Mouse (Mus musculus) large intestine, adult 2 months (tissue): Measurements from ENCODE around the gene Prkar2a. TPM values are rescaled to one million over a fixed set of nuclear protein-coding genes. Genes with fewer than 3 reads are reported as not detected.

Experiments used
- DNase-seq: peaks from one replicate; pipeline ENCODE4 v3.0.0-alpha.2; 2012; ENCODE audit warnings: low read depth, low spot score
- WGBS: fragments of 180-500 bp; shearing (Covaris S2); methylation state at CpG from one replicate; pipeline ENCODE4 v1.1.7; 2018; 5-methylcytosine and 5-hydroxymethylcytosine counted together
- polyA plus RNA-seq: library from polyadenylated mRNA; depleted of rRNA; stranded (reverse); fragments of >200 nt; gene quantifications from 2 replicates; pipeline ENCODE4 v1.2.3, GENCODE M21; 2012; rRNA removed

The Prkar2a gene
- polyA plus RNA-seq, 1 experiment: 39.9 TPM

GRCm38 (mm10) chr9:108787080-108787479 lies 98.0 kb downstream of the Prkar2a start:
- no peak for DNase-seq
- WGBS: 83% methylated on average over 2 of the region's 2 CpGs

- 72% methylated on average over 3 of the region's 3 CpGs for WGBS
- DNase-seq: no peak
These were observed 99.6 kb downstream of the Prkar2a start for GRCm38 (mm10) chr9:108788713-108789112.

GRCm38 (mm10) chr9:108792307-108792706 lies 103.2 kb downstream of the Prkar2a start:
- WGBS: 67% methylated on average over 1 of the region's 1 CpGs
- no peak for DNase-seq

DNA sequence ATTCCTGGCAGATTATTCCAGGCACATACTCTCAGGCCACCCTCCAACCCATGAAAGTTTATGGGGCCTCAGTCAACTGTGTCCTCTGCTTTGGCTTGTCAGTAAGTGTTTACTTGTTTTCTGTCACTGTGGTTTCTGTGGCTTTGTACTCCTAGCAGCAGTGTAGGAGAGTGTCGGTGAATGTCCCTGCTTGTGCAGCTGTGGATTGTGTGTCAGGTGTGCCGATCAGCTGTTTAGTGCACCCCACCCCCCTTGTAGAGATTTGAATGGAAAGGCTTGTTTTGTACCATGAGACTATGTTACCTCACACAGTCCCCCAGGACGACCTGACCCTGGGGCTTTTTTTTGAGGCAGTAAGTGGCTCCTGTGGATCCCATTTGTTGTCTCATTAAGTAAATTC lies 103.6 kb downstream of the Prkar2a start:
- WGBS: 34% methylated on average over 3 of the region's 3 CpGs
- DNase-seq: no peak

DNA sequence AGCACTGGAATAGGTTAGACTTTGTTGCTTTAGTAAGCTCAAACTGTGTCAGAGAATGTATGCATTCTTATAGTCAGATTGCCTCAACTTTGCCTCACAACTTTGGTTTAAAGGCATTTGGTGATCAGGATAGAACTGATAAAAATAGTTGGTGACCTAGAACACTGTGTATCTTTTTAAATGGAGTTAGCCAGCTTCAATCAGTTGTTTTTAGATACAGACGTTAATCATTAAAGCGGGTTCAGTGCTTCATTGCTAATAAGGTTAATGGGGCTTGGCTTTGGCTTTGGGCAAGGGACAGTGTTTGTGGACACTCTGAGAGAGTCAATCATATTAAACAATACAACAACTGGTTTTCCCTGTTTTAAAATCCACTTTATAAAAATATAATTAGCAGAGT lies 106.2 kb downstream of the Prkar2a start:
- DNase-seq: no peak
- WGBS: 58% methylated on average over 2 of the region's 2 CpGs

DNA sequence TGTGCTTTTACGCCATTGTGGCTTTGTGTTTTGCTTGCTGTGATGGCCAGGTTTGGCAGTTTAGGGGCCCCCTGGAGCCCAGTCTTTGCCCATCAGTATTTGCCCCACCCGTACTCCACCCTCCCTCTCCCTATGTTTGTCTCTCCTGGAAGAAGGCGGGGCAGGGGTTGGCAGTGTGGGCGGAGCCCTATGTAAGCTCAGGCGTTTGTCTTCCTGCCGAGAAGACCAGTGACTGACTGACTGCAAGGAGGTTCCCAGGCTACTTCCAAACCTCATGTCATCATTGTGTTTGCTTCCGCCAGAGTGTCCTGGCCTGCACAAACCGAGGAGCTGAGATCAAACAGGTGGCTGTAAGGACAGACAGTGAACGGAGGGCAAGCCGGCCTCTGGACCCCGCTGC lies 106.6 kb downstream of the Prkar2a start:
- DNase-seq: peak; percentile 47
- WGBS: 17% methylated on average over 11 of the region's 11 CpGs

GRCm38 (mm10) chr9:108796351-108796981 lies 107.4 kb downstream of the Prkar2a start:
- WGBS: 56% methylated on average over 4 of the region's 4 CpGs

DNA sequence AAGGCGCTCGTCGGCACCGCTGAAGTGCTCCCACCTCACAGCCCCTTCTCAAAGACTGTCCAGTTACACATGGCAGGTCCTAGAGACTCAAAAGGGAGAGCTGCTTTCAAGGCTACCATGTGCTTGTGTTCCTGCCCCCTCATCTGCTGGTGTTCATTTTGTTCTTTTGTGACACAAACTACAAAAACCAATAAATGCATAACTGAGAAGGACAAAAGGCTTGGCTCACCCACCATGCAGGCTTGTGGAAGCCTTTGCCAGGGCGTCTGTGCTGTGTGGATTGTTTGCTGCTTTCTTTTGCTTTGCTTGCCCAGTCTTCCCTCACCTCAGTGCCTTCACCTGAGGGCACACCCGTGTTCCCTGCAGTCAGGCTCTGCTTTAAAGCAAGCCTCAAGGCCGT lies 108.4 kb downstream of the Prkar2a start:
- DNase-seq: no peak
- 81% methylated on average over 7 of the region's 7 CpGs for WGBS

More at GRCm38 (mm10) chr9:108796351-108796981, 107.4 kb downstream of the Prkar2a start:
- DNase-seq: no peak

DNA sequence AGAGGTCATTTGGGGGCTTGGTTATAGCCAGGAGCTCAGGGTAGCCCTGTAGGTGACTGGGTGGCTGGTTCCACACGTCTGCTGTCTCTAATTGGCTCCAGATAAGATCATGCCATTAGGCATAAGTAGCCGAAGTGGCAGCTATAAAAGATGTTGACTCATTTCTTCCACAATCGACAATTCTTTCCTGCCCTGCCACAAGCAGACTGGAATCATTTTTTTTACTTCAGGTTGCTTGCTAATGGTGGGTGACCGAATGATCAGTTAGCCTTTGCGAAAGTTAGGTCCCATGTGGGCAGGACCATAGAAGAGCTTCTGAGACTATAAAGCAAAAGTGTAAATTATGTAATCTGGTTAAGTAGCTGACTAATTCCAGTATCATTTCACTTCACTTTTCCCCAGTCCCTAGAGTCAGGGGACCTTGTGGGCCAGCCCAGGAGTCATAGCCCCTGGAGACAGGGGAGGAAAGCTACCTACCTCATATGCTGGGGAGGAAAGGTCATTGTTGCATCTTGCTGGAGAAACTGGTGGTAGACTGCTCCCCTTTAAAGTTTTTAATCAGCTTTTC lies 109.5 kb downstream of the Prkar2a start:
- 38% methylated on average over 5 of the region's 5 CpGs for WGBS
- DNase-seq: no peak

DNA sequence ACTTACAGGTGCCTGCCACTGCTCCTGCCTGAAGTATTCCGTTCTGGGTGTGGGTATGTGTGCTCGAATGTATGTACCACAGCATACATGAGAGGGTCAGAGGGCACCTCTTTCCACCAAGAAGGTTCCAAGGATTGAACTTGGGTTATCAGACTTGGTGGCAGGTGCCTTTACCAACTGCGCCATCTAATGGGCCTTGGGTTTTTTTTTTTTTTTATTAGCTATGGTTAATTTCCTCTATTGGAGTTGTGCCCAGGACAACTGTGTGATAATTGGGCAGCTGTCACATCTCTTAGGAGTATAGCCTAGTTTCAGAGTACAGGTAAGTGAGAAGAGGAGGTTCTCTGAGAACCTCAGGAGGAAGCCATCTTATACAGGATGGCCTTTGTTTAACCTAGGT lies 110.5 kb downstream of the Prkar2a start:
- 33% methylated on average over 3 of the region's 3 CpGs for WGBS
- no peak for DNase-seq

Other genes starting within 250 kb of the Prkar2a start
- 18.1 and 22.8 TPM in 2 replicates for gene Ccdc71, start 228.8 kb upstream of the Prkar2a start, polyA plus RNA-seq
- gene Klhdc8b, start 227.7 kb upstream of the Prkar2a start, polyA plus RNA-seq: 13.6 and 18.8 TPM in 2 replicates
- gene Lamb2, start 209.6 kb upstream of the Prkar2a start, polyA plus RNA-seq: 20.7 and 27.2 TPM in 2 replicates
- gene Usp19, start 198.7 kb upstream of the Prkar2a start, polyA plus RNA-seq: 74.9 and 104 TPM in 2 replicates
- 243 and 346 TPM in 2 replicates for gene Qars, start 181.6 kb upstream of the Prkar2a start, polyA plus RNA-seq
- 40.8 and 77.6 TPM in 2 replicates for gene Qrich1, start 172.5 kb upstream of the Prkar2a start, polyA plus RNA-seq
- gene Impdh2, start 129.0 kb upstream of the Prkar2a start, polyA plus RNA-seq: 89.1 and 95.4 TPM in 2 replicates
- 37.2 and 51.6 TPM in 2 replicates for gene Ndufaf3, start 121.9 kb upstream of the Prkar2a start, polyA plus RNA-seq
- 146 and 161 TPM in 2 replicates for gene Dalrd3, start 119.4 kb upstream of the Prkar2a start, polyA plus RNA-seq
- gene Wdr6, start 110.6 kb upstream of the Prkar2a start, polyA plus RNA-seq: 14.2 and 14.3 TPM in 2 replicates
- 3.5 and 4.4 TPM in 2 replicates for gene P4htm, start 91.6 kb upstream of the Prkar2a start, polyA plus RNA-seq
- 25.8 and 32.4 TPM in 2 replicates for gene Arih2, start 39.9 kb upstream of the Prkar2a start, polyA plus RNA-seq
- 32.4 and 37.7 TPM in 2 replicates for gene Slc25a20, start 27.2 kb upstream of the Prkar2a start, polyA plus RNA-seq
- 39.4 and 49.2 TPM in 2 replicates for gene Ip6k2, start 94.5 kb downstream of the Prkar2a start, polyA plus RNA-seq
- 9.6 and 11.2 TPM in 2 replicates for gene Nckipsd, start 119.1 kb downstream of the Prkar2a start, polyA plus RNA-seq
- 0.79 and 0.95 TPM in 2 replicates for gene Celsr3, start 137.0 kb downstream of the Prkar2a start, polyA plus RNA-seq
- gene Slc26a6, start 164.0 kb downstream of the Prkar2a start, polyA plus RNA-seq: 598 and 654 TPM in 2 replicates
- gene Tmem89, start 225.3 kb downstream of the Prkar2a start, polyA plus RNA-seq: 6.7 and 9.8 TPM in 2 replicates
- 866 and 953 TPM in 2 replicates for gene Uqcrc1, start 247.3 kb downstream of the Prkar2a start, polyA plus RNA-seq